Mouse (Mus musculus) layer of hippocampus, postnatal 14 days (tissue): Measurements from ENCODE around the gene Gm6268. TPM values are rescaled to one million over a fixed set of nuclear protein-coding genes. Genes with fewer than 3 reads are reported as not detected.

Experiments
- DNase-seq, 2 experiments: peaks; one replicate each; pipeline ENCODE4 v3.0.0; 2021 to 2022; ENCODE audit warnings: low spot score in 2 of 2, mixed read lengths in 1 of 2
- long read RNA-seq, 2 experiments: library from polyadenylated mRNA; stranded (forward); transcript quantifications; one replicate each; pipeline ENCODE4 v2.0.0; 2021
- microRNA-seq, 2 experiments: library from miRNA; unstranded; fragments of <30 nt; microRNA quantifications; one replicate each; pipeline ENCODE4 v1.2.0; 2021
- total RNA-seq, 2 experiments: library from RNA; stranded (reverse); gene quantifications; 2 replicates each; pipeline ENCODE4 v1.2.3; 2021

Gm6268 gene
- not detected for total RNA-seq
- long read RNA-seq, experiment 1 = 0 reads
- long read RNA-seq, experiment 2 = 0 reads

- DNase-seq = no peak
Measured at GRCm38 (mm10) chrX:36400980-36401379, at the start of gene Gm6268. Gene Gm6268, plus strand, starts transcription at chrX:36401280.

DNA sequence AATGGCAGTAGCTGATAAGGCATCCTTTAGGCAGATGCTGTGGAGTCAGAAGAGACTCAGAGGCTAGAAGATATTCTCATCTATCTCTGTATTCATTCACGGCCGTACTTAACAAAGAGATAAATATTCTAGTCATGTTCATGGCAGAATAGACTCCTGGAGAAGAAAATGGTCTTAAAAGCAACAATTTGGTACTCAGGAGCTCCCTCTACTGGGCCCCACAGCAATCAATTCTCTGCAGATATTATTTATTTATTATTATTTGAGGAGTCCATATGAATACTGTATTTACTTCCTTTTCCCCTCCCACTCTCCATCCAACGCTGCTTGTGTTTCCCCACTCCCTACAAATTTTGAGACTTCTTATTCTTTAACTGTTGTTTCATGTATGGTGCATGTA, 48.6 kb upstream of the Gm6268 start:
- peak in 1 of 2 experiments; percentile 29 for DNase-seq

DNA sequence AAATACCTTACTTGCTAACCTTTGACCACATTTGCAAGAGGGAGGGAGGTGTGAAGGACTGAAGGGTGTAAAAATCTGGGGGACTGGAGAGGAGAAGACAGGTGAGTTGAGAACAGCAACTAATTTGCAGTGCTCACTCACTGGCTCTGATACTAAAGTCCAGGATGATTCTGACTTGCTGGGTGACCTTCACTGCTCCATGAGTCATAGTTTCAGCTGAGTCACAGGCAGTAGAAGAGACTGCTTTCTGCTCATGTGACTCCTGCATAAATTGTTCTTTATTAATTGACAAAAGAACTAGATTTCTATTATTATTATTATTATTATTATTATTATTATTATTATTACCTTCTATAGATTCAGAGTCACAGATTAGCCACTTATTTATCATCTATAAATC, 15.7 kb upstream of the Gm6268 start:
- no peak for DNase-seq

- peak; percentile 50 to 88 for DNase-seq
Measured at GRCm38 (mm10) chrX:36389971-36390370, 11.1 kb upstream of the Gm6268 start.

- DNase-seq = no peak
Measured at GRCm38 (mm10) chrX:36390503-36390902, 10.6 kb upstream of the Gm6268 start.

GRCm38 (mm10) chrX:36392672-36393071, 8.4 kb upstream of the Gm6268 start:
- no peak for DNase-seq

DNA sequence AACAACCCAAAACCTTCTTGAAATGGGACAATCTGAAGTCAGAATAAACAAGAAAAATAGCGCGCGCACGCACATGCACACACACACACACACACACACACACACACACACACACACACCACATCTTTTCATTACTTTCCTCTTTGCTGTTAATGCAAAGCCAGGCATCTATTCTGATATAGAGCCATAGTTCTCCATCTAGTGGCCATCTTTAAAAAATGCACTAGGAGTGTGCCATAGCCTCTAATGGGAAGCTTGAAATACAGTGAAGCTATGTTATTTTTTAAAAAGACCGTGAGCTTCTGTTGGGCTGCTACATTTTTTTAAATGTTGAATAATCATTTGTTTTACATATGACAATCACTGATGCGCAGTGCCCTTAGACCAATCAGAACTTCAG, 7.8 kb upstream of the Gm6268 start:
- DNase-seq = peak in 1 of 2 experiments; percentile 48

DNA sequence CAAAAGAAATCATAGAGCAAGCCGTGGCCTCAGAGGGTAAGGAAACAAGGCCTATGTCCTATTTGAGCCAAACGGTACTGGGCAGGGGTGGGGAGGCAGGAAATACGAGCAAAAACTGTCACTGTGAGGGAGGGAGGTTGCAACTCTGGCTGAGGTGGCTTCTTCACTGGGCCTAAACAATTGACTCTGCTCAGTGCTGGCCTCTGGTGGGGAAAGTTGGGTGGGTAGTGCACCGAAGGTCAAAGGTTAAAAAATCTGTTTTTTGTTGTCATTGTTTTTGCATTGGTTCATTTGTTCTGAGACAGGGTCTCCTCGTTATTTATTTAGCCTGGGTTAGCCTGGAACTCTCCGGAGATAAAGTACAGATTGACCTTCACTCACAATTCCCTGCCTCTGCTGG, 1.2 kb downstream of the Gm6268 start:
- DNase-seq = no peak

DNA sequence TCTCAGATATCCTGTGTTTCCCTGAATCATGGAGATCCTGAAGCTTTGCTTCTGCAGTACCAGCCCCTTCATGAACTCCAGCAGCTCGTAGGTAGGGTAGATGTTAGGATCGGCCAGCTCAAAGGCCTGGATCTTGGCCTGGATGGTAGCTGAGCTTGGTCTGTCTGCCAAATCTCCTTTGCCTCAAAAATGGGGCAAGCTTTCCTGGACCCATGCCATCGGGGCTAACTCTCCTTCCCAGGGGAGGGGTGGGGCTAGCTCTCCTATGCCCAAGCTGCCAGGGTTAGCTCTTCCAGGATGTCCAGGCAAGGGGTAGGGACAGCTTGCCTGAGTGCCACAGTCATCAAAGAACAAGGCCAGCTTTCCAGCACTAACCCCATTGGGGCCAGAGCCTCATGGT, 18.1 kb downstream of the Gm6268 start:
- peak in 1 of 2 experiments; percentile 13 for DNase-seq

DNA sequence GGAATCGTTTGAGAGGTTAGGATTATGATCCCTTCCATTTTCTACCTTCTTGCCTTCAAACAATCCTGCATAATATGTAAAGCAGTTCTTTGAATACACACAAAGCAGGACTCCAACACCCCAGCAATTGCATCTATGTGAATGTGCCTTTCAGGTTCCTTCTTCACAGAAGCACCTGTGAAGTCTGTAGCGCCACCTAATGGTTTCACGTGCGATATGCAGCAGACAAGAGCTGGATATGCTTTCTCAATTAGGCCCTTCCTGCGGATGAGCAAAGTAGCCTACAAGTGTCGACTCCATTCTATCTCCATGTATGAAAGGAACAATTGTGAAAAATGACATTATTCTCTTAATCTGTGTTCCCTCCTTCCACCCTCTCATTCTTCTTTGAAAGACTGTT, 33.9 kb downstream of the Gm6268 start:
- peak in 1 of 2 experiments; percentile 48 for DNase-seq

DNA sequence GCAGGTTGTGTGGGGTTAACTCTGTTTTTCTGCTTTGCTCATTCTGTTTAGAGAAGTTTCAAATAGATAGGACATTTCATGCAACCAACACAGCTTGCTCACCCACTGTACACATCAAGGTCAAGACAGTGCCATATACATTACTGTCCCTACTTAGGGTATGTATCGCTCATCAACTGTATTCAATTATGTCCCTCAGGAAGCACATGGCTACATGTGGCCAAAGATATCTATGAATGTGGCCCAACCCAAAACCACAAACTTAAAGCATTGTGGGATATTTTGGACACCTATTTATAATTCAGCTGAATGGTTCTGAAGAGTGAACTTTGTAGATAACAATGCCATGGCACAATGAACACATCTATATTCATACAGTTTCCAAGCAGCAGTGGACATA, 36.9 kb downstream of the Gm6268 start:
- DNase-seq = no peak

Small RNA genes within 50 kb of the gene (microRNA-seq; reads per million reads assigned to microRNA genes)
- 0 reads per million in 2 experiments for gene Gm44485

Other genes starting within 250 kb of the Gm6268 start
- gene Zcchc12, start 205.4 kb upstream of the Gm6268 start, total RNA-seq = 10 to 100 TPM; 42.7 to 43.7 TPM
- gene Lonrf3, start 72.9 kb upstream of the Gm6268 start, total RNA-seq = 10 to 100 TPM; 17.7 to 17.9 TPM
- gene Gm14569, start 90.5 kb downstream of the Gm6268 start, total RNA-seq = 1 to 10 TPM; 4.8 to 5.8 TPM
- gene Pgrmc1, start 196.9 kb downstream of the Gm6268 start, total RNA-seq = 100 to 1,000 TPM; 276 to 278 TPM
- gene Akap17b, start 244.1 kb downstream of the Gm6268 start, total RNA-seq = 1 to 10 TPM; 8.8 to 9.4 TPM